Mouse (Mus musculus): ENCODE measurements around the gene Tedc1.

The Tedc1 gene

GRCm38 (mm10) chr12:113155887-113156539, at the start of gene Tedc1:
Gene Tedc1 (plus strand): TSS chr12:113156421.
- peak; percentile 99 to 100 for DNase-seq (ENCODE audit: low spot score in 2 of 2)

GRCm38 (mm10) chr12:113107431-113108124, 48.6 kb upstream of the Tedc1 start:
- DNase-seq (ENCODE audit: low spot score in 2 of 2): no peak

GRCm38 (mm10) chr12:113108528-113109283, 47.5 kb upstream of the Tedc1 start:
- DNase-seq (ENCODE audit: low spot score in 2 of 2): no peak

- no peak for DNase-seq (ENCODE audit: low spot score in 2 of 2)
Measured at GRCm38 (mm10) chr12:113109801-113110200, 46.4 kb upstream of the Tedc1 start.

- no peak for DNase-seq (ENCODE audit: low spot score in 2 of 2)
Measured at GRCm38 (mm10) chr12:113114141-113114540, 42.1 kb upstream of the Tedc1 start.

- DNase-seq (ENCODE audit: low spot score in 2 of 2): no peak
Measured at GRCm38 (mm10) chr12:113114856-113115538, 41.2 kb upstream of the Tedc1 start.

- DNase-seq (ENCODE audit: low spot score in 2 of 2): peak; percentile 72 to 79
Measured at GRCm38 (mm10) chr12:113119516-113120410, 36.5 kb upstream of the Tedc1 start.

- no peak for DNase-seq (ENCODE audit: low spot score in 2 of 2)
Measured at GRCm38 (mm10) chr12:113124726-113125125, 31.5 kb upstream of the Tedc1 start.

- DNase-seq (ENCODE audit: low spot score in 2 of 2): no peak
Measured at GRCm38 (mm10) chr12:113130732-113131131, 25.5 kb upstream of the Tedc1 start.

- no peak for DNase-seq (ENCODE audit: low spot score in 2 of 2)
Measured at GRCm38 (mm10) chr12:113131601-113132000, 24.6 kb upstream of the Tedc1 start.

- DNase-seq (ENCODE audit: low spot score in 2 of 2): peak in 1 of 2 experiments; percentile 73
Measured at GRCm38 (mm10) chr12:113132567-113132966, 23.7 kb upstream of the Tedc1 start.

GRCm38 (mm10) chr12:113133260-113133659, 23.0 kb upstream of the Tedc1 start:
- DNase-seq (ENCODE audit: low spot score in 2 of 2): no peak

- no peak for DNase-seq (ENCODE audit: low spot score in 2 of 2)
Measured at GRCm38 (mm10) chr12:113133861-113134403, 22.3 kb upstream of the Tedc1 start.

- DNase-seq (ENCODE audit: low spot score in 2 of 2): no peak
Measured at GRCm38 (mm10) chr12:113134502-113134901, 21.7 kb upstream of the Tedc1 start.

- no peak for DNase-seq (ENCODE audit: low spot score in 2 of 2)
Measured at GRCm38 (mm10) chr12:113135401-113135800, 20.8 kb upstream of the Tedc1 start.

GRCm38 (mm10) chr12:113136492-113137020, 19.7 kb upstream of the Tedc1 start:
- no peak for DNase-seq (ENCODE audit: low spot score in 2 of 2)

- DNase-seq (ENCODE audit: low spot score in 2 of 2): no peak
Measured at GRCm38 (mm10) chr12:113137260-113138213, 18.7 kb upstream of the Tedc1 start.

- no peak for DNase-seq (ENCODE audit: low spot score in 2 of 2)
Measured at GRCm38 (mm10) chr12:113138291-113138690, 17.9 kb upstream of the Tedc1 start.
